ENCODE assay signal across 9 mouse cellular contexts in the genomic region with DNA sequence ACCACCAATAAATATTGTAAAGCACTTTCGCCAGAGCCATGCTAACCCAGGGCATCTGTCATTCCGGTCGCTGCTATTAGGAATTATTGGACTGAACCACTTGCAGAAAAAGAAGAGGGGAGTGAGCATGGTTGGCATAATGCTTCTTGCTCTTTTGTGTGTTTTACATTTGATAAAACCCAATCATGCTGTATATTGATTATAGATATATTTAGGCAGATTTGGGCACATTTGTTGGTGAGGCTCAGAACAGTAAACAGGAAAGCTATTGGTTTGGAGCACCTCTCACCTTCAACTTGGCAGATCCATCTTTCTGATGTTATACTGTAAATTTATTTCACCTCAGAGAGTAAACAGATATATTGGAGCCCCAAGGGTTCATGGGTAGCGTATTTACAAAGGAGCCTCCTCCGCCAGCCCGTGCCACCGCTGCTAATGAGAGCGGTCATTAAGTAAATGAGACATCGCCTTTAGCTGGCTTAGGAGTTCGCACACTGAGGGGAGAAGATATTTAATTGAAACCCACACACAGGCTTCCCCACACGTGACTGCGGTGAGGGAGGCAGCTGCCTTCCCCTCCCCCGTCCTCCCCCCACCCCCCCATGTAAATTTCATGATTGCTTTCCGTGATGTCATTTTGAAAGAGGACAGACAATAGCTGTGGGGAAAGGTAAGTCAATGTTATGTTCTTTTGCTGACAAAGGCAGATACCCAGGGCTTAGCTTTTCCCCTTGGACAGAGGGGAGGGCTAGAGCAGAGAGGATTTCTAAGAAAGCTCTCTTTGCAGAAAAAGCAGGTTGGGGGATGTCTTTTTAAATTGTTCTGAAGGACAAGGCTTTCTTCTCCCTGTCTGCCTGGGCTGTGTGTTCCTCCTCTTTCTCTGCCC. TPM values are rescaled to one million over a fixed set of nuclear protein-coding genes. Genes with fewer than 3 reads are reported as not detected.
DNase-seq lines count a peak whose midpoint lies in the region; ATAC-seq and TF ChIP-seq lines count a peak whose summit lies in the region.
"Had no signal": no experiment of that assay in that cellular context is flagged by ENCODE, and none has a peak within 500 bp of the region (broad histone marks: within the 10 kb centered on the region; RNA-seq: fewer than 3 reads in every experiment).

No protein-coding gene starts in this region.

- peak; percentile 81 for ATAC-seq in forebrain, postnatal 0 days
- ATAC-seq in megakaryocyte-erythroid progenitor cell, adult 5-6 weeks (replicated peaks; ENCODE audit: low FRiP score, low TSS enrichment, poor library complexity, severe bottlenecking), result no peak

- H3K36me3 ChIP-seq in forebrain, postnatal 0 days (ENCODE audit: insufficient read depth), result no peaks in the 10 kb centered on the region

- peak; percentile 87 for DNase-seq in MN1 (ENCODE audit: low spot score)
- DNase-seq in cerebellum, adult 18-20 months, result peak; percentile 61 to 78
- peak; percentile 79 for DNase-seq in forebrain, postnatal 0 days
- peak; percentile 41 for DNase-seq in mesoderm, embryonic 11.5 days (ENCODE audit: low read depth, low spot score)
- no peak for DNase-seq in lung, postnatal 36 days
- DNase-seq in thymus, postnatal 0 days (ENCODE audit: low spot score), result no peak
- DNase-seq in lung, postnatal 14 days, result no peak
- DNase-seq: kidney, adult 9 months had no signal

- H3K4me3 ChIP-seq in forebrain, postnatal 0 days (ENCODE audit: low read depth, low read length), result peak overlapping the region; percentile 49

- H3K27ac ChIP-seq in forebrain, postnatal 0 days (ENCODE audit: low read depth, low read length), result peak overlapping the region; percentile 82

- peak overlapping the region; percentile 72 for H3K4me2 ChIP-seq in forebrain, postnatal 0 days (ENCODE audit: low read depth)

- H3K4me1 ChIP-seq in forebrain, postnatal 0 days (ENCODE audit: insufficient read depth), result peaks cover 32% of the 10 kb centered on the region

- H3K27me3 ChIP-seq in forebrain, postnatal 0 days (ENCODE audit: insufficient read depth, low read length), result no peaks in the 10 kb centered on the region

- H3K9me3 ChIP-seq in forebrain, postnatal 0 days (ENCODE audit: low read length), result no peaks in the 10 kb centered on the region

- peak overlapping the region; percentile 62 for H3K9ac ChIP-seq in forebrain, postnatal 0 days

- no peak for TF ChIP-seq CTCF in forebrain, postnatal 0 days (IDR thresholded peaks at IDR 0.05; ENCODE audit: low read depth)

- 5% methylated on average over 14 of the region's 14 CpGs for WGBS in forebrain, postnatal 0 days

RNA-seq across cellular contexts. Expression of a gene that starts 3.8 kb away (rescaled TPM):
- 39.0 and 55.0 TPM in 2 replicates for total RNA-seq in forebrain, postnatal 0 days (2014; rRNA removed)
- polyA plus RNA-seq in forebrain, postnatal 0 days (2015; fragmentation: Nextera tagmentation; extraction: Ambion mirVana), result 4.0 and 6.7 TPM in 2 replicates
- not detected in 2 replicates for polyA plus RNA-seq in thymus, postnatal 0 days (2015; fragmentation: Nextera tagmentation; extraction: Ambion mirVana)
- total RNA-seq in megakaryocyte-erythroid progenitor cell, adult 5-6 weeks (2014; fragmentation: Nextera tagmentation), result not detected in 2 replicates
- not detected in 2 replicates for total RNA-seq in megakaryocyte-erythroid progenitor cell, adult 5-6 weeks (2017)

RNA-seq across cellular contexts. Expression of a gene that starts 52.1 kb away (rescaled TPM):
- 114 and 134 TPM in 2 replicates for total RNA-seq in forebrain, postnatal 0 days (2014; rRNA removed)
- polyA plus RNA-seq in forebrain, postnatal 0 days (2015; fragmentation: Nextera tagmentation; extraction: Ambion mirVana), result 51.3 and 62.5 TPM in 2 replicates
- polyA plus RNA-seq in thymus, postnatal 0 days (2015; fragmentation: Nextera tagmentation; extraction: Ambion mirVana), result 0.12 and 0.14 TPM in 2 replicates
- total RNA-seq in megakaryocyte-erythroid progenitor cell, adult 5-6 weeks (2014; fragmentation: Nextera tagmentation), result 0.90 TPM in 1 of 2 replicates, not detected in the other
- not detected in 2 replicates for total RNA-seq in megakaryocyte-erythroid progenitor cell, adult 5-6 weeks (2017)

Comparison
In these comparisons a context has a peak if more than half of its experiments do, and no peak if none do; other contexts are left out.
1. DNase-seq: peak in MN1 (single experiment), cerebellum, adult 18-20 months (2 of 2), forebrain, postnatal 0 days (single experiment) and mesoderm, embryonic 11.5 days (single experiment); none in lung, postnatal 36 days (single experiment), thymus, postnatal 0 days (single experiment) and lung, postnatal 14 days (single experiment).
2. RNA of a gene that starts 3.8 kb away (total RNA-seq): 39.0 to 55.0 TPM in forebrain, postnatal 0 days; not detected in megakaryocyte-erythroid progenitor cell, adult 5-6 weeks; every median in the first group is over 10 times any median in the second.
3. RNA of a gene that starts 52.1 kb away (total RNA-seq): 114 to 134 TPM in forebrain, postnatal 0 days; 0.90 TPM in megakaryocyte-erythroid progenitor cell, adult 5-6 weeks; every median in the first group is over 10 times any median in the second.